Comparison of ENCODE assay signal across 9 mouse cellular contexts in genomic region chr6:24530711-24531420, GRCm38 (mm10). TPM values are rescaled to one million over a fixed set of nuclear protein-coding genes. Genes with fewer than 3 reads are reported as not detected.
DNase-seq lines count a peak whose midpoint lies in the region; ATAC-seq and TF ChIP-seq lines count a peak whose summit lies in the region.
"Had no signal": no experiment of that assay in that cellular context is flagged by ENCODE, and none has a peak within 500 bp of the region (broad histone marks: within the 10 kb centered on the region; RNA-seq: fewer than 3 reads in every experiment).

No protein-coding gene starts in this region.

- no peak for TF ChIP-seq POLR2A in cortical plate, adult 2 months (IDR thresholded peaks at IDR 0.05; ENCODE audit: extremely low read depth, insufficient read depth, low read length)

- H3K9me3 ChIP-seq in kidney, postnatal 0 days (replicated peaks; ENCODE audit: low read length), result no peaks in the 10 kb centered on the region
- H3K9me3 ChIP-seq in hindbrain, embryonic 11.5 days (ENCODE audit: control insufficient read depth, low read length), result no peaks in the 10 kb centered on the region
- H3K9me3 ChIP-seq in midbrain, embryonic 15.5 days, result no peaks in the 10 kb centered on the region
- H3K9me3 ChIP-seq: G1E had no signal

- H3K36me3 ChIP-seq in kidney, postnatal 0 days (ENCODE audit: insufficient read depth, low read length), result no peaks in the 10 kb centered on the region
- no peaks in the 10 kb centered on the region for H3K36me3 ChIP-seq in hindbrain, embryonic 11.5 days (ENCODE audit: control insufficient read depth, insufficient read depth, low read length)
- H3K36me3 ChIP-seq in midbrain, embryonic 15.5 days (replicated peaks), result no peaks in the 10 kb centered on the region

- H3K4me3 ChIP-seq in kidney, postnatal 0 days (replicated peaks; ENCODE audit: low read depth, low read length), result peak overlapping the region; percentile 12; the same call in 1 of the 2 replicates
- H3K4me3 ChIP-seq in cortical plate, adult 2 months (ENCODE audit: insufficient read depth, low read length), result peak overlapping the region; percentile 3; the same call in 1 of the 2 replicates
- H3K4me3 ChIP-seq in hindbrain, embryonic 11.5 days (ENCODE audit: low read depth, low read length), result no peak overlapping the region
- peak overlapping the region; percentile 21 for H3K4me3 ChIP-seq in midbrain, embryonic 15.5 days

- ATAC-seq in kidney, postnatal 0 days (replicated peaks; ENCODE audit: low FRiP score, low read depth), result no peak
- no peak for ATAC-seq in hindbrain, embryonic 11.5 days (ENCODE audit: low FRiP score)
- ATAC-seq in midbrain, embryonic 15.5 days (replicated peaks), result no peak

- peak overlapping the region; percentile 54 for H3K4me2 ChIP-seq in kidney, postnatal 0 days (ENCODE audit: low read length)
- peak overlapping the region; percentile 18 for H3K4me2 ChIP-seq in hindbrain, embryonic 11.5 days (replicated peaks; ENCODE audit: low read depth, low read length)
- peak overlapping the region; percentile 40 for H3K4me2 ChIP-seq in midbrain, embryonic 15.5 days

- 35% methylated on average over 11 of the region's 11 CpGs for WGBS in kidney, postnatal 0 days
- 56% methylated on average over 11 of the region's 11 CpGs for WGBS in hindbrain, embryonic 11.5 days
- WGBS in midbrain, embryonic 15.5 days, result 51% methylated on average over 11 of the region's 11 CpGs

- no peak for TF ChIP-seq CTCF in kidney, postnatal 0 days (IDR thresholded peaks at IDR 0.05; ENCODE audit: low read depth)
- no peak for TF ChIP-seq CTCF in cortical plate, adult 2 months (IDR thresholded peaks at IDR 0.05; ENCODE audit: extremely low read depth, insufficient read depth, low read length)

- DNase-seq in kidney, postnatal 0 days (ENCODE audit: low spot score), result peak; percentile 85
- no peak for DNase-seq in kidney, postnatal 25 days
- no peak for DNase-seq in hindbrain, embryonic 11.5 days (ENCODE audit: low spot score)
- no peak for DNase-seq in spleen, postnatal 10 days (ENCODE audit: low spot score in 2 of 2)
- DNase-seq in retina, postnatal 1 day, result no peak
- no peak for DNase-seq in lung, adult 18-20 months

- H3K27ac ChIP-seq in kidney, postnatal 0 days, result peak overlapping the region; percentile 72
- no peak overlapping the region for H3K27ac ChIP-seq in cortical plate, adult 2 months (ENCODE audit: insufficient read depth, low read length)
- H3K27ac ChIP-seq in hindbrain, embryonic 11.5 days (ENCODE audit: low read depth, low read length), result no peak overlapping the region
- H3K27ac ChIP-seq in midbrain, embryonic 15.5 days, result no peak overlapping the region

- peaks cover 14% of the 10 kb centered on the region; the same call in 1 of the 2 replicates for H3K4me1 ChIP-seq in kidney, postnatal 0 days (replicated peaks; ENCODE audit: insufficient read depth, low read length)
- H3K4me1 ChIP-seq in cortical plate, adult 2 months (ENCODE audit: control insufficient read depth, insufficient read depth, low read length), result peaks cover 1% of the 10 kb centered on the region; the same call in 1 of the 2 replicates
- H3K4me1 ChIP-seq in hindbrain, embryonic 11.5 days (replicated peaks; ENCODE audit: control insufficient read depth, insufficient read depth, low read length), result no peaks in the 10 kb centered on the region
- peaks cover 18% of the 10 kb centered on the region for H3K4me1 ChIP-seq in midbrain, embryonic 15.5 days

- 0 out of 2 replicates have a peak overlapping the region, but pooled peaks have one; percentile 27 for H3K9ac ChIP-seq in kidney, postnatal 0 days (ENCODE audit: low read depth, low read length)
- H3K9ac ChIP-seq in hindbrain, embryonic 11.5 days (ENCODE audit: low read depth, low read length), result no peak overlapping the region
- peak overlapping the region; percentile 12; the same call in 1 of the 2 replicates for H3K9ac ChIP-seq in midbrain, embryonic 15.5 days

- H3K27me3 ChIP-seq in kidney, postnatal 0 days (ENCODE audit: insufficient read depth, low read length), result no peaks in the 10 kb centered on the region
- no peaks in the 10 kb centered on the region for H3K27me3 ChIP-seq in hindbrain, embryonic 11.5 days (ENCODE audit: control insufficient read depth, insufficient read depth, low read length)
- no peaks in the 10 kb centered on the region for H3K27me3 ChIP-seq in midbrain, embryonic 15.5 days (replicated peaks)

RNA-seq across cellular contexts. Expression of gene Asb15, which starts 2.9 kb away (rescaled TPM):
- 0.78 and 1.0 TPM in 2 replicates for polyA plus RNA-seq in kidney, postnatal 0 days (2015; fragmentation: Nextera tagmentation; extraction: Ambion mirVana)
- 0.04 TPM in 2 replicates for polyA plus RNA-seq in cortical plate, adult 2 months (2012; rRNA removed)
- polyA plus RNA-seq in hindbrain, embryonic 11.5 days (2014; fragmentation: Nextera tagmentation; extraction: Ambion mirVana), result not detected in 2 replicates
- 0.08 TPM in 1 of 2 replicates, not detected in the other for polyA plus RNA-seq in midbrain, embryonic 15.5 days (2015; fragmentation: Nextera tagmentation; extraction: Ambion mirVana)
- polyA plus RNA-seq: G1E had no signal

RNA-seq across cellular contexts. Expression of gene Ndufa5, which starts 3.1 kb away (rescaled TPM):
- polyA plus RNA-seq in kidney, postnatal 0 days (2015; fragmentation: Nextera tagmentation; extraction: Ambion mirVana), result 557 and 637 TPM in 2 replicates
- 92.3 and 96.3 TPM in 2 replicates for polyA plus RNA-seq in cortical plate, adult 2 months (2012; rRNA removed)
- polyA plus RNA-seq in hindbrain, embryonic 11.5 days (2014; fragmentation: Nextera tagmentation; extraction: Ambion mirVana), result 255 and 274 TPM in 2 replicates
- 371 and 390 TPM in 2 replicates for polyA plus RNA-seq in midbrain, embryonic 15.5 days (2015; fragmentation: Nextera tagmentation; extraction: Ambion mirVana)

RNA-seq across cellular contexts. Expression of gene Iqub, which starts 16.0 kb away (rescaled TPM):
- 0.03 and 0.06 TPM in 2 replicates for polyA plus RNA-seq in kidney, postnatal 0 days (2015; fragmentation: Nextera tagmentation; extraction: Ambion mirVana)
- 0.74 and 0.98 TPM in 2 replicates for polyA plus RNA-seq in cortical plate, adult 2 months (2012; rRNA removed)
- 1.4 and 2.6 TPM in 2 replicates for polyA plus RNA-seq in hindbrain, embryonic 11.5 days (2014; fragmentation: Nextera tagmentation; extraction: Ambion mirVana)
- 1.5 and 2.0 TPM in 2 replicates for polyA plus RNA-seq in midbrain, embryonic 15.5 days (2015; fragmentation: Nextera tagmentation; extraction: Ambion mirVana)
- polyA plus RNA-seq: G1E had no signal
